Mouse (Mus musculus) heart, postnatal 36 days (tissue): Measurements from ENCODE around the gene Uqcc1. TPM values are rescaled to one million over a fixed set of nuclear protein-coding genes. Genes with fewer than 3 reads are reported as not detected.
A peak's percentile ranks its signal among the peaks of the same experiment; 100 is the strongest.
"Not testable (repeated sequence)": the region's sequence is repeated elsewhere in the genome, so short reads cannot be mapped to it uniquely, and the experiment has no call there.

ENCODE experiments used
- DNase-seq, 2 experiments: peaks; one replicate each; pipeline ENCODE4 v3.0.0; 2021 to 2022
- intact Hi-C: fragments of 180-260 bp; cut with DNase I; formaldehyde crosslinking; loops from one replicate; pipeline ENCODE4 v1.15.1; 2025
- total RNA-seq, 2 experiments: library from RNA; stranded (reverse); gene quantifications; 2 replicates each; pipeline ENCODE4 v1.2.3; 2021

The Uqcc1 gene
- total RNA-seq, 2 experiments from 2014 or later, result 235 to 283 TPM

GRCm38 (mm10) chr2:155863301-155863867 is 66.7 kb downstream of the Uqcc1 start:
- DNase-seq, result no peak
- intact Hi-C loops, result no loop called here

- no peak for DNase-seq
- intact Hi-C loops, result no loop called here
Observed at GRCm38 (mm10) chr2:155862573-155863300, 67.4 kb downstream of the Uqcc1 start.

- intact Hi-C loops, result no loop called here
- no peak for DNase-seq
Observed at GRCm38 (mm10) chr2:155861581-155861980, 68.5 kb downstream of the Uqcc1 start.

- no peak for DNase-seq
- intact Hi-C loops, result no loop called here
Observed at GRCm38 (mm10) chr2:155860102-155860501, 70.0 kb downstream of the Uqcc1 start.

- intact Hi-C loops, result no loop called here
- no peak for DNase-seq
Observed at GRCm38 (mm10) chr2:155852536-155852935, 77.6 kb downstream of the Uqcc1 start.

GRCm38 (mm10) chr2:155850120-155850519 is 80.0 kb downstream of the Uqcc1 start:
- DNase-seq, result no peak
- intact Hi-C loops, result no loop called here

- no peak for DNase-seq
- intact Hi-C loops, result loop anchor here (10.0 kb wide), 1 partner anchor 435 kb away; no protein-coding TSS in a partner anchor
Observed at GRCm38 (mm10) chr2:155849464-155849863, 80.6 kb downstream of the Uqcc1 start.

- intact Hi-C loops, result loop anchor here (1.0 to 10.0 kb wide), 2 partner anchors 98 to 437 kb away; no protein-coding TSS in a partner anchor
- DNase-seq, result peak; percentile 74 to 77
Observed at GRCm38 (mm10) chr2:155848291-155848690, 81.8 kb downstream of the Uqcc1 start.

DNA sequence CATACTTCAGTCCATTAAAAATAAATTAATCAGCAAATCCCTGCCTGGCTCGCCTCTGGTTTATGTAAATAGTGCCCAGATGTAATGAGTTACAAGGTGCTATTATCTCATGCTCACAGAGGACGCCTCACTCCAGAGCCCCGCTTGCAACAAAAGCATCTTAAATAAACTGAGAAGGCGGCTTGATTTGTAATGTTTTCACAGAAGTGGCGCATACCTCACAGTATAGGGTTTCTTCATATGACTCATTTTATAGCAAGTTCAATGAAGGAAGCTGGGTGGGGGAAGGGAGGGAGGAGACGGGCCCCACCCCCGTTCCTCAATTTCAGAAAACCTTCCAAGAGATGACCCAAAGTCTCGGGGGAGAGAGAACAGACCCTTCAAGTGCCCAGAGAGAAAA is 83.2 kb downstream of the Uqcc1 start:
- no peak for DNase-seq
- intact Hi-C loops, result loop anchor here (10.0 kb wide), 1 partner anchor 438 kb away; no protein-coding TSS in a partner anchor

GRCm38 (mm10) chr2:155838961-155839360 is 91.1 kb downstream of the Uqcc1 start:
- intact Hi-C loops, result no loop called here

GRCm38 (mm10) chr2:155837961-155838360 is 92.1 kb downstream of the Uqcc1 start:
- intact Hi-C loops, result no loop called here
- no peak for DNase-seq

More at GRCm38 (mm10) chr2:155838961-155839360, 91.1 kb downstream of the Uqcc1 start:
- no peak for DNase-seq

- intact Hi-C loops, result no loop called here
- no peak for DNase-seq
Observed at GRCm38 (mm10) chr2:155834732-155835131, 95.4 kb downstream of the Uqcc1 start, which contains the start of gene Fam83c. TSS of gene Fam83c (minus strand) at chr2:155834854.

DNA sequence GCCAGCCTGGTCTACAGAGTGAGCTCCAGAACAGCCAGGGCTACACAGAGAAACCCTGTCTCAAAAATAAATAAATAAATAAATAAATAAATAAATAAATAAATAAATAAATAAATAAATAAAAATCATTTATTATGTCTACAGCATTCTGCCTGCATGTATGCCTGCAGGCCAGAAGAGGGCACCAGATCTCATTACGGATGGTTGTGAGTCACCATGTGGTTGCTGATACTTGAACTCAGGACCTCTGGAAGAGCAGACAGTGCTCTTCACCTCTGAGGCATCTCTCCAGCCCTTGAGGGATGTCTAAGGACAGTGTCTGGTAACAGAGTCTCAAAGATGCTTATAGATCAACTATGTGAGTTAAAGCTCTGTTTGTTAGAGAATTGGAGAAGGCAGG is 98.0 kb downstream of the Uqcc1 start:
- DNase-seq, intact Hi-C loops: not testable (repeated sequence)

DNA sequence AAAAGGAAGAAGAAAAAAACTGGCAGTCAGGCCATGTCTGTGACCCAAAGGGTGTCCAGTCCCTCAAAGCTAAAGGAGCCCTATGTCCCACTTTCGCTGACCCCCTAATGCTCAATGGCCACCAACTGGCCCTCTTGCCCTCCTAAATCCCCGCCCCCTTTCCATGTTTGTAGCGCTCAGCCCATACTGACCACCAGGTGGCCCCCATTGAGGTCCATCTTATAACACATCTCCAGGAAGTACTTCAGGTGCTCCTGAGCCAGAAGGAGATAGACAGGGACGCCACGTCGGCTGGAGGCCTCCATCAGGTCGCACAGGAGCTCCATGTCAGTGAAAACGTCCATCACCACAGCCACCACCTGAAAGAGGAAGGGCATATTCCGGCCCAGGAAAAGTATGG is 98.8 kb downstream of the Uqcc1 start:
- intact Hi-C loops, result no loop called here

DNA sequence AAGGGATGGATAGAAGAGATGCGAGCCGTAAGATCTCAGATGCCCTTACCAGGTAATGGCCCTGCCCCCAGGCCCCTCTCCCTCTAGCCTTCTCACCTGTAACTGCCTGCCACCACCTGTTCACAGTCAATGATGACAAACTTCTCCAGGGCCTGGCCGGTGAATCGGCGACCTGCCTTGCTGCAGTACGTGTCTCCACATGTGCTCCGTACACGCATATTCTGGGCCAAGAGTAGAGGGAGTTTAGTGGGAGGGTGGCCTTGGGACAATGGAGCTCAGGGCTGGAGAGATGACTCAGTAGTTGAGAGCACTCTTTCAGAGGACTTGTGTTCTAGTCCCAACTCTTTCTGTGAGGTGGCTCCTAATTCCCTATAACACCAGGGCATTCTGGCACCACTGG is 99.3 kb downstream of the Uqcc1 start:
- intact Hi-C loops, result no loop called here
- DNase-seq, result no peak

More for the DNA sequence above, 98.8 kb downstream of the Uqcc1 start:
- no peak for DNase-seq

DNA sequence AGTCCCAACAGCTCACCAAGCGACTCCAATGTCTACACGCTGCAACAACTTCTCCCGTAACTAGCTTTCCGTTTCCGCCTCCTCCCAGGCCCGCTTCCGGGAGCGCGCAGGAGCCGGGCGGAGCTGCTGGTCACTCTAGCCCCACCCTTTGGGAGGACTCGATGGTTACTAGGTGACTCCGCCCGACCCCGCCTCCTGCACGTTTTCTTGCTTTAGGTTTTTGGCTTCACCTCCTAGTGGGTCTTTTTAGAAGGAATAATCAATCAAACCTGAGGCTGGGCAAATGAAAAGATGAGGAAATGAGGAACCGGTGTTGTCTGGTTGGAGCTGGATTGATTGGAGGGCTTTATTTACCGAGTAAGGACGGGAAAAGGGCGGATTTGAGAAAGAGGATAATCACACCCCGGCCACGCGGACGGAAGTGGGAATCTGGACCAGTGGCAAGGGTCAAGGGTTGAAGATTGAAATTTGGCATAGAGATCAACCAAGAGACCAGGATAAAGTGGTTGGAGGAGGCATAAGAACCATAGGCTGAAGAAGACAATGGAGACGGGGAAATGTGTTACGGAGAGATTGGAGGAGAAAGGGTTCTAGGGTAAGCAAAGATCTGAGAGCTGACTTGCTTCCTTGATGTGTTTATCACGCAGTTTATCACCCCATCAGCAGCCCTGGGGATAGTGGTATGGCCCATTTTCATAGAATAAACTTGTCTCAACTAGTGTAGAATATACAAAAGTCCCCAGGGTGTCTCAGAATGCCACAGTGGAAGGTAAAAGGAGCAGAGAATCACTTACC is 103.3 kb downstream of the Uqcc1 start, which contains the start of gene Eif6:
TSS of gene Eif6 (minus strand) at position 296 of the 795 bp plus-strand sequence.
- intact Hi-C loops, result no loop called here
- DNase-seq, result peak; percentile 82 to 83

- no peak for DNase-seq
- intact Hi-C loops, result no loop called here
Observed at GRCm38 (mm10) chr2:155825904-155826629, 104.0 kb downstream of the Uqcc1 start.

DNA sequence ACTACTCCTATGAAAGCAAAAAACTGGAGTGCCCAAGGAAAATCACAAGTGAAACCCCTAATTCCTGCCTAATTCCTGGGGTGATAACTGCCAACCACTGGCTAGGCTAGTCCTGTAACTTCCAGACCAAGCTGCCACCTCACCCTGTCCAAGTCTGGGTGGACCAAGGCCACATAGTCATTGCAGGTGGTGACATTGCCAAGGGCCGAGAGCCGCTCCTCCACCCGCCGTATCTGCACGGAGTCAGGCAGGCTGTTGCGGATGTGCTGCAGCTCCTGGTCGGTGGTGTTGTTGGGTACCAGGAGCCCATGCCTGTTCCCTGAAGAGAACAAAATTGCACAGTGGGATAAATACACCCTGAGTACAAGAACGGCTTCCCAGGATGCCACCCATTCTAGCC is 106.4 kb downstream of the Uqcc1 start:
- no peak for DNase-seq
- intact Hi-C loops, result no loop called here

- intact Hi-C loops, result no loop called here
- no peak for DNase-seq
Observed at GRCm38 (mm10) chr2:155820779-155821178, 109.3 kb downstream of the Uqcc1 start.
